Mouse (Mus musculus): ENCODE measurements around the gene Slc40a1.

- TF ChIP-seq CTCF (IDR thresholded peaks at IDR 0.05; ENCODE audit: low read depth): no peak
- TF ChIP-seq EP300 (IDR thresholded peaks at IDR 0.05; ENCODE audit: low read depth): no peak
Observed at GRCm38 (mm10) chr1:45898044-45898443, 28.3 kb downstream of the Slc40a1 start.

All from liver, embryonic 14.5 days (tissue).